Mouse (Mus musculus) E14TG2a.4 (cell line): ENCODE measurements around the gene Ube2e2.

Experiments used
- CTCF ChIP-seq: conservative IDR thresholded peaks from 2 replicates; pipeline ENCODE4 v1.5.1; 2014; ENCODE audit warnings: low read length
- NANOG ChIP-seq: IDR thresholded peaks from 2 replicates; pipeline ENCODE4 v1.6.1; 2014; ENCODE audit warnings: borderline replicate concordance, low read length, mixed read lengths
- POU5F1 ChIP-seq: IDR thresholded peaks from 2 replicates; pipeline ENCODE4 v1.6.1; 2014; ENCODE audit warnings: low read length, borderline replicate concordance

DNA sequence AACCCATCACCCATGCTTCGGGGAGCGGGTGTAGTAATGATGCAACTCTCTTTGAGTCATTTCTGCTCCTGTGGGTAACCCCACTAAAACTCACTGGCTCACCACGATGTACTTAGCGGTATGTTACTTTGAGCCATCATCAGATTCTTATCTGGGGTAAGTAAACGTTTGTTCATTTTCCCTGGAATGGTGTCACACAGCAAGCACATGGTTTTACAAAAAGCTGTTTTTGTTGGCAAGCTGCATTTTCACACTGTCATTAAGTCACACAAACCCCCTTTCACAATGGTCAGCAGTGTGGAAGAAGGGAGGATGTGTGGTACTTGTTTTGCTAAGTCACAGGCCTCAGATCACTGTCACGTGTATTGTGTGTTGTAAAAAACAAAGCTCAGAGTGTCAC is 73.4 kb downstream of the Ube2e2 start:
- TF ChIP-seq CTCF = no peak
- TF ChIP-seq NANOG = no peak
- TF ChIP-seq POU5F1 = no peak
